Mouse (Mus musculus) frontal cortex, postnatal 14 days (tissue): ENCODE measurements at regions not wholly inside any gene's neighbourhood (a gene's known extent, or its start where the extent isn't known, plus 50 kb on each side); places are given as distances from the start of the nearest gene placed in this dataset.

Experiments used
- DNase-seq, 2 experiments: peaks; one replicate each; pipeline ENCODE4 v3.0.0; 2022; ENCODE audit warnings: low spot score in 2 of 2

- DNase-seq, result no peak
Observed at GRCm38 (mm10) chr13:28651810-28652209, 301.7 kb downstream of the Sox4 start.

DNA sequence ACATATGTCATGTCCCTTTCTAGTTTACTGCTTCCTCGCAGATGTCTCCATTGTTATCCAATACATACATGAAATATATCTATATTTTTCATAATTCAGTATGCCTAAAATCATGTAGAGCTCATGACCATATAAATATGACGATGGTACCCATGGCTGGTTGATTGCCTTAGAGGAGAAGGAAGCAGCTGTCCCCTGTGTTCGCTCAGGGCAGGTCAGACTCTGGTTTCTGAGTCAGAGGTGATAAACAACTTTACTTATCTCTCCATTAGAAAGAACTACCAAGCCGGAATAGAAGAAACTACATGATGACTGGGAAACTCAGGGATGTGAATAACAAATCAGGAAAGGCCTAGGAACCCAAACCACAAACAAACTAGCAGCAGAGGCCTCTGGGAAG is 307.6 kb downstream of the Sox4 start:
- DNase-seq, result no peak

DNA sequence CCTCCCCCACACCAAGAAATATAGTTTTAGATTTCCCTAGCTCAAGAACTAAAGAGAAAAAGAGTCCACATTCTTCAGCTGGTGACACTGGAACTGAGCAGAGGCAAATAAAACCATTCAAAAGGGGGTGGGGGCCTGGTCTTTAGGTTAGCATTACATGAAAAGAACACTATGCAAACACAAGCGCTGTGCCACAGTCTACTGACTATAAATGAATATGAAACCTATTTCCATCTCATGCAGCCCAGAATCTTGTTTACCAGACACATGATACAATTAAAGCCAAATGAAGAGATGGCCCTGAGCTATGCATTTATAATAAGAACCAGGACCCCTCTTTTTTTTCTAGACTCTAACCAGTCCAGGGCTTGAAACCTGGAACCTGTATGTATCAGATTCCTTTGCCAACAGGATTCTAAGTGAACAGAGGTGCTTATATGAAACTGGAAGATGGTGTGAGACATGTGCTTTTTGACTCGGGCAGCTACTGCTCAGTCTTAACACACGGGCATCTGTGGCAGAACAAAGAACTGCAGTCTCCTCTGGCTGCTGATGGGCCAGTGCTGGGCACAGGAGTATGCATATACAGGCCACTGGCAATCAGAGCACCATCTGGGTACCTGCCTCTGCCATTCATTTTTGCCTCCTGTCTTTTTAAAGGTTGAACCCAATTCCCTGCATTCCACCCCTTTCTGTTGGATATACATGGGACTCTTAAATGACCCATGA is 308.5 kb downstream of the Sox4 start:
- no peak for DNase-seq

DNA sequence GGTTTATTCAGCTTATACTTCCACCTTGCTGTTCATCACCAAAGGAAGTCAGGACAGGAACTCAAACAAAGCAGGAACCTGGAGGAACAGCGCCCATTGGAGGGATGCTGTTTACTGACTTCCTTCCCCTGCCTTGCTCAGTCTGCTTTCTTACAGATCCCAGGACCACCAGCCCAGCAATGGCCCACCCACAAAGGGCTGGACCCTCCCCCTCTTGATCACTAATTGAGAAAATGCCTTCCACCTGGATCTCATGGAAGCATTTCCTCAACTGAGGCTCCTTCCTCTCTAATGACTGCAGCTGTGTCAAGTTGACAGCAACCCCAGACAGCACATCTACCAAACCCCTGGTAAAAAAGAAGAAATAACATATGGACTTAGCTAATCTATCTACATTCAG is 312.7 kb downstream of the Sox4 start:
- DNase-seq, result no peak

DNA sequence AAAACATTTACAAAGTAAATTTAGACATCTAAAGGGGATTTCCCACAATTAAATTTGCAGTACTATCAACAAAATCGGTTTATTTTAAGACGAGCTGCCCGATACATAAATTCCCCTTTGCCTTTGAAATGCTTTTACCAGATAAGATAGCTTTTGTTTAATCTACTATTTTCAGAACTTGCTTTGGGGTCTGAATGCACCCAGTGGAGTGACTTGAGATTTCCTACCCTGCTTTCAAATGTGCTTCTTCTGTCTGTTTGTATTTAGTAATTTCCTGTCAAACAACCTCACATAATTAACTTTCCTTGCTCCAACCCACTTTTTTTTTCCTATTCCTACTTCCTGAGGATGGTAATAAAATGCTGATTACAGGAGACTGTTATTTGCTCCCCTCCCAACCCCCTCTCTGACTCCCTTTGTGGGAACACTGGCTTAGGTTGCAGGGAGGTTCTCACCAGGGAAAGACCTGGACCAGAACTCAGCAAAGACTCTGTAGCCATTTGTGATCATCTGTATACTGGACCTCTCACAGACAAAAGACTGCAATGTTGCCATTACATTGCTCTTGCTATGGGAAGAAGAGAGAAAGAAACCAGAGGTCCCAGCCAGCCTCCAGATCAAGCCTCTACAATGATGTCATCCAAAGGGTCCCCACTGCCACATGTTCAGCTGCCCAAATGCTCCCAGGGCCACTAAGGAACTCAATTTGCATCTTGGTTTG is 318.1 kb downstream of the Sox4 start:
- DNase-seq, result no peak

DNA sequence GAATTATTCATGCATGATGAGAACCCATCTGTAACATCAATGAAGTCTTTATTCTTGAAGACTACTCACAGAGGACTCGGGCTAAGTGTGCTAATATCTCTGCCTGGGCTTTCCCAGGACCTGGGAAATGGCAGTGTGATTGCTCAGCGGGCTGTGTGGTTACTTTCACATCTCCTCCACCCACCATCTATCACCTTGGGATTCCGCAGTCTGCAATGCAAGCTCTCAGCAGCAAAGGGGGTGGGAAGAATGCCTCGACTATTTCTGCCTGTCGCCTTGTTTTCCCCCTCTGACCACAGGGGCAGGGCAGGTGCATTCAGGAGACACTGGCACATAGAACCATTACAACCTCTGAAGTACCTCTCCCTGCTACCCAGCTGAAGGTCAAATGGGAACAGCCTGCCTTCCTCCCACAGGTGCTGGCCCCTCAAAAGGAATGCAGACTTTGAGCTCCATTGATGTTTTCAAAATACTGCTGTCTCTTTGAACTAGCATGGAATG is 319.9 kb downstream of the Sox4 start:
- no peak for DNase-seq

GRCm38 (mm10) chr13:28629431-28630331 is 323.8 kb downstream of the Sox4 start:
- DNase-seq, result no peak

GRCm38 (mm10) chr13:28628751-28629150 is 324.8 kb downstream of the Sox4 start:
- DNase-seq, result no peak

GRCm38 (mm10) chr13:28618961-28619360 is 334.6 kb downstream of the Sox4 start:
- no peak for DNase-seq

DNA sequence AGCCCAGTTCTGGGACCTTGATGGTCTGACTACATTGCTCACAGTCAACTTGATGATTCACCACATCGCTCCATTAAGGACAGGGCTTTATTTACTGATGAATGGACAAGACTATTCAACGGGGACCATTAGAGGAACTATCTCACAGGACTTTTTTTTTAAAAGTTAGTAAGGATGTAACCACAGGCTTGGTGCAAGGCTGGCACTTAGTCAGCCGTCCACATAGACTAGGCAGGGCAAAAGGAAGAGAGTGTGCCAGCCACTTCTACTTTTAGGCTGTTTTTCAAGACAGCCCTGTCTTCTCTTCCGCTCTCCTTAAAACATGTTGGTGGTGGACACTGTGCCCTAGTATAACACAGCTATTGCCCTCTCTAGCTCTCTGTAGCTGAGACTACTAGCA is 336.0 kb downstream of the Sox4 start:
- no peak for DNase-seq

- no peak for DNase-seq
Observed at GRCm38 (mm10) chr13:28616645-28617381, 336.7 kb downstream of the Sox4 start.

- no peak for DNase-seq
Observed at GRCm38 (mm10) chr13:28607551-28608114, 345.9 kb downstream of the Sox4 start.

DNA sequence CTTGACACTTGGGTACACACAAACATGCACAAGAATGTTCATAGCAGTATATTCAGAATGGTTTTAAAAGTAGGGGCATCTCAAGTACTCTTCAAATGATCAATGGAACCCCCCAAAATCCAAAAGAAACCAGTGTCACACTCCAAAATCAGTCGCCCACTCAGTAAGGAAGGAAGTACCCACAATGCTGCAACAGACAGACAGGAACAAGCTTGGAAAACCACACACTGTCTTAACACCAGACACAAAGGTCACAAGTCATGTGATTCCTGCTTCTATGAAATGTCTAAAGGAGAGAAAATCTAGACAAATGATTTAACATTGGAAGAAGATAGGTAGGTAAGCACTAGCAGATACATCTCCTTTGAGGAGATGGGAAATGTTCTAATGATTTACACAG is 346.9 kb downstream of the Sox4 start:
- no peak for DNase-seq

GRCm38 (mm10) chr13:28605833-28606232 is 347.7 kb downstream of the Sox4 start:
- no peak for DNase-seq

- peak in 1 of 2 experiments; percentile 14 for DNase-seq
Observed at GRCm38 (mm10) chr13:28604016-28604415, 346.7 kb downstream of the Gm11361 start.

- DNase-seq, result no peak
Observed at GRCm38 (mm10) chr13:28600792-28601191, 343.5 kb downstream of the Gm11361 start.

DNA sequence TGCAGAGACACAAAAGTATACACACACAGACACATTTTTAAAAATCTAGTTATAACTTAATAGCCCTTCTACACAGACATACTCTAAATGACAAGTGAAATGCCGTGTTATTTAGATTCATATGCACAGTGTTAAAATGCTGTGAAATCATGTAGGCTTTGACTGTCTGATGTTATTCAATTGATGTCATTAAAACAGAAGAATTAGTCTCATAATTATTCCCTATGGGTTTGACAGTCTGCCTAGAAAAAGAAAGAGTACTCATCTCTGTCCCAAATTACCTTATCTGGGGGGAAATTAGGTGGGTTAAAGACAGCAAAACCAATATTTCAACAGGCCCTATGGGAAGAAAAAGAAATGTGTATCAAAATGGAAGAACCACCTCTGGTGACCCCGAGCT is 339.0 kb downstream of the Gm11361 start:
- DNase-seq, result no peak

- DNase-seq, result no peak
Observed at GRCm38 (mm10) chr13:28592176-28592575, 334.8 kb downstream of the Gm11361 start.

DNA sequence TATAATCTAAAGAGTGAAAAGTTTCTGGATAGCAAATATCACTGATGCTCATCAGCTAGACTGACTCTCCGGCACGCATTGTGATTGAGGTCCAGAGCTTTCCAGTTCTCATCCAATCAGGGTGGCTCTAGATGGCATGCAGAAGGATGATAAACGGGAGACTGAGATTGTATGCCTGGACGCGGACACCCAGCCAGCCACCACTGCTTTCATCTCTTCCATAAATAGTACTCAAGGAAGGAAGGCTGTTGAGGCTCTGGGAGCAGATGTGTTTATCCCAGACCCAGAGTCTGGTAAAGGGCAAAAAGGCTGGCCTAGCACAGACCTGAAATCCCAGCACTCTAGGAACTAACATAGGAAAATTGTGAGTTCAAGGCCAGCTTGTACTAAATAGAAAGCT is 330.6 kb downstream of the Gm11361 start:
- DNase-seq, result no peak

DNA sequence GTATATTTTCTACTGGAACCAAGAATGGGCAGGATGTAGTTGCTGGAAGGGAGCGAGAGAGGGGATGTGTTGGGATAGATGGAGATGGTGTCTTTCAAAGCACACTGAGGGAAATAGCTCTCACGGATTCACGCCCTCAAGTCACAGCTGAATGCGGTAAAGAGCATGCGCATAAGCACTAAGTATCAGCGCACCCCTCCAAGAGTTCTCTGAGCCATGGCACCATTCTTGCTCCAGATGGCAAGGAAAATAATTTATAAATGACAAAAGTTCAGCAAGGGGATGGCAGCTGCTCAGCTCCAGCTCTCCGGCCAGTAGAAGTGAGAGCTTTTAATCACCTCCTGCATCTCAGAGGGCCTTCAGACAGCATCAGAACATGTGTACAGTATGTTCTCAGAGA is 329.4 kb downstream of the Gm11361 start:
- no peak for DNase-seq

- DNase-seq, result no peak
Observed at GRCm38 (mm10) chr13:28586140-28586539, 328.8 kb downstream of the Gm11361 start.
